Mouse (Mus musculus): ENCODE data around the gene Col4a3. TPM values are rescaled to one million over a fixed set of nuclear protein-coding genes. Genes with fewer than 3 reads are reported as not detected.
A peak's percentile ranks its signal among the peaks of the same experiment; 100 is the strongest.

Gene Col4a3
- polyA plus RNA-seq, 1 experiment from 2014 or later = 0.12 TPM

- H3K4me2 ChIP-seq (replicated peaks) = no peak overlapping the region
- H3K27me3 ChIP-seq = peaks cover 3% of the 10 kb centered on the region; the same call in 1 of the 2 replicates
- no peak overlapping the region for H3K4me3 ChIP-seq
- no peaks in the 10 kb centered on the region for H3K4me1 ChIP-seq
- H3K27ac ChIP-seq = no peak overlapping the region
- WGBS = 79% methylated on average over 9 of the region's 9 CpGs
- no peak overlapping the region for H3K9ac ChIP-seq
- H3K9me3 ChIP-seq = no peaks in the 10 kb centered on the region
- no peak for ATAC-seq (ENCODE audit: insufficient number of reproducible peaks, insufficient read depth, low FRiP score, low TSS enrichment)
- H3K36me3 ChIP-seq = no peaks in the 10 kb centered on the region
These were observed 131.2 kb downstream of the Col4a3 start for GRCm38 (mm10) chr1:82717816-82718512.

- peaks cover 1% of the 10 kb centered on the region for H3K36me3 ChIP-seq
- no peaks in the 10 kb centered on the region for H3K9me3 ChIP-seq
- H3K4me2 ChIP-seq (replicated peaks) = peak within 1 kb of the TSS; percentile 88
- peak within 1 kb of the TSS; percentile 96 for H3K9ac ChIP-seq
- ATAC-seq (ENCODE audit: insufficient number of reproducible peaks, insufficient read depth, low FRiP score, low TSS enrichment) = peak; percentile 98
- peak within 1 kb of the TSS; percentile 89 for H3K4me3 ChIP-seq
- peaks cover 4% of the 10 kb centered on the region; the same call in 1 of the 2 replicates for H3K27me3 ChIP-seq
- H3K4me1 ChIP-seq = peaks cover 8% of the 10 kb centered on the region
- peak within 1 kb of the TSS; percentile 67 for H3K27ac ChIP-seq
- WGBS = 11% methylated on average over 38 of the region's 38 CpGs
These were observed 137.8 kb downstream of the Col4a3 start, which contains the start of gene Mff for GRCm38 (mm10) chr1:82724339-82725025. Gene Mff (plus strand): TSS chr1:82724890.

GRCm38 (mm10) chr1:82725026-82725874 is 138.5 kb downstream of the Col4a3 start:
- Histone ChIP-seq H3K9ac (peak overlapping the region; percentile 96), H3K4me3 (peak overlapping the region; percentile 89), H3K36me3 (peaks cover 8% of the 10 kb centered on the region), H3K4me2 (replicated peaks) (peak overlapping the region; percentile 88), H3K27me3 (peaks cover 4% of the 10 kb centered on the region; the same call in 1 of the 2 replicates), H3K9me3 (no peaks in the 10 kb centered on the region), H3K4me1 (peaks cover 8% of the 10 kb centered on the region), H3K27ac (peak overlapping the region; percentile 67)
- ATAC-seq (ENCODE audit: insufficient number of reproducible peaks, insufficient read depth, low FRiP score, low TSS enrichment) = peak; percentile 97
- 1% methylated on average over 37 of the region's 37 CpGs for WGBS

- Histone ChIP-seq H3K4me3 (peak overlapping the region; percentile 89), H3K27me3 (peaks cover 4% of the 10 kb centered on the region; the same call in 1 of the 2 replicates), H3K4me2 (replicated peaks) (peak overlapping the region; percentile 88), H3K27ac (no peak overlapping the region), H3K9ac (peak overlapping the region; percentile 96; the same call in 1 of the 2 replicates), H3K4me1 (peaks cover 8% of the 10 kb centered on the region), H3K9me3 (no peaks in the 10 kb centered on the region), H3K36me3 (peaks cover 12% of the 10 kb centered on the region)
- WGBS = 50% methylated on average over 4 of the region's 4 CpGs
- ATAC-seq (ENCODE audit: insufficient number of reproducible peaks, insufficient read depth, low FRiP score, low TSS enrichment) = no peak
These were observed 139.1 kb downstream of the Col4a3 start for GRCm38 (mm10) chr1:82725875-82726185.

- no peak overlapping the region for H3K4me2 ChIP-seq (replicated peaks)
- no peak overlapping the region for H3K9ac ChIP-seq
- peaks cover 4% of the 10 kb centered on the region; the same call in 1 of the 2 replicates for H3K27me3 ChIP-seq
- ATAC-seq (ENCODE audit: insufficient number of reproducible peaks, insufficient read depth, low FRiP score, low TSS enrichment) = no peak
- no peaks in the 10 kb centered on the region for H3K9me3 ChIP-seq
- WGBS = 91% methylated on average over 5 of the region's 5 CpGs
- peaks cover 8% of the 10 kb centered on the region for H3K4me1 ChIP-seq
- H3K4me3 ChIP-seq = no peak overlapping the region
- H3K27ac ChIP-seq = no peak overlapping the region
- peaks cover 18% of the 10 kb centered on the region for H3K36me3 ChIP-seq
These were observed 139.8 kb downstream of the Col4a3 start for GRCm38 (mm10) chr1:82726482-82726881.

GRCm38 (mm10) chr1:82733357-82733756 is 146.6 kb downstream of the Col4a3 start:
- 93% methylated on average over 1 of the region's 1 CpGs for WGBS
- ATAC-seq (ENCODE audit: insufficient number of reproducible peaks, insufficient read depth, low FRiP score, low TSS enrichment) = no peak
- H3K9me3 ChIP-seq = no peaks in the 10 kb centered on the region
- no peak overlapping the region for H3K9ac ChIP-seq
- no peaks in the 10 kb centered on the region for H3K27me3 ChIP-seq
- peaks cover 69% of the 10 kb centered on the region for H3K36me3 ChIP-seq
- H3K27ac ChIP-seq = no peak overlapping the region
- no peaks in the 10 kb centered on the region for H3K4me1 ChIP-seq
- H3K4me2 ChIP-seq (replicated peaks) = no peak overlapping the region
- no peak overlapping the region for H3K4me3 ChIP-seq

GRCm38 (mm10) chr1:82738066-82738465 is 151.3 kb downstream of the Col4a3 start:
- H3K9me3 ChIP-seq = no peaks in the 10 kb centered on the region
- no peak overlapping the region for H3K27ac ChIP-seq
- no peak overlapping the region for H3K4me2 ChIP-seq (replicated peaks)
- WGBS = 92% methylated on average over 1 of the region's 1 CpGs
- H3K4me3 ChIP-seq = no peak overlapping the region
- no peak overlapping the region for H3K9ac ChIP-seq
- no peaks in the 10 kb centered on the region for H3K4me1 ChIP-seq
- peaks cover 50% of the 10 kb centered on the region for H3K36me3 ChIP-seq
- no peaks in the 10 kb centered on the region for H3K27me3 ChIP-seq
- ATAC-seq (ENCODE audit: insufficient number of reproducible peaks, insufficient read depth, low FRiP score, low TSS enrichment) = no peak

GRCm38 (mm10) chr1:82741539-82741938 is 154.8 kb downstream of the Col4a3 start:
- Histone ChIP-seq H3K4me2 (replicated peaks) (no peak overlapping the region), H3K4me1 (no peaks in the 10 kb centered on the region), H3K36me3 (peaks cover 25% of the 10 kb centered on the region), H3K9me3 (no peaks in the 10 kb centered on the region), H3K9ac (no peak overlapping the region), H3K27ac (no peak overlapping the region), H3K4me3 (no peak overlapping the region), H3K27me3 (no peaks in the 10 kb centered on the region)
- ATAC-seq (ENCODE audit: insufficient number of reproducible peaks, insufficient read depth, low FRiP score, low TSS enrichment) = no peak
- WGBS = 85% methylated on average over 7 of the region's 7 CpGs

GRCm38 (mm10) chr1:82743962-82744361 is 157.2 kb downstream of the Col4a3 start:
- Histone ChIP-seq H3K4me1 (no peaks in the 10 kb centered on the region), H3K4me3 (no peak overlapping the region), H3K36me3 (peaks cover 20% of the 10 kb centered on the region), H3K9me3 (no peaks in the 10 kb centered on the region), H3K9ac (no peak overlapping the region), H3K27ac (no peak overlapping the region), H3K4me2 (replicated peaks) (no peak overlapping the region), H3K27me3 (no peaks in the 10 kb centered on the region)
- no peak for ATAC-seq (ENCODE audit: insufficient number of reproducible peaks, insufficient read depth, low FRiP score, low TSS enrichment)
- WGBS = 84% methylated on average over 3 of the region's 3 CpGs

- Histone ChIP-seq H3K27ac (no peak overlapping the region), H3K4me2 (replicated peaks) (no peak overlapping the region), H3K9me3 (no peaks in the 10 kb centered on the region), H3K36me3 (peaks cover 21% of the 10 kb centered on the region), H3K9ac (no peak overlapping the region), H3K4me3 (no peak overlapping the region), H3K27me3 (no peaks in the 10 kb centered on the region), H3K4me1 (no peaks in the 10 kb centered on the region)
- WGBS = 71% methylated on average over 4 of the region's 4 CpGs
- no peak for ATAC-seq (ENCODE audit: insufficient number of reproducible peaks, insufficient read depth, low FRiP score, low TSS enrichment)
These were observed 159.7 kb downstream of the Col4a3 start for GRCm38 (mm10) chr1:82746408-82746807.

- Histone ChIP-seq H3K9me3 (no peaks in the 10 kb centered on the region), H3K9ac (no peak overlapping the region), H3K4me1 (no peaks in the 10 kb centered on the region), H3K4me3 (no peak overlapping the region), H3K27ac (no peak overlapping the region), H3K27me3 (no peaks in the 10 kb centered on the region), H3K4me2 (replicated peaks) (no peak overlapping the region), H3K36me3 (peaks cover 27% of the 10 kb centered on the region)
- no peak for ATAC-seq (ENCODE audit: insufficient number of reproducible peaks, insufficient read depth, low FRiP score, low TSS enrichment)
- WGBS = 87% methylated on average over 2 of the region's 2 CpGs
These were observed 161.2 kb downstream of the Col4a3 start for GRCm38 (mm10) chr1:82747714-82748452.
